Mouse (Mus musculus): Measurements from ENCODE around the gene Mesp2. TPM values are rescaled to one million over a fixed set of nuclear protein-coding genes. Genes with fewer than 3 reads are reported as not detected.
A peak's percentile ranks its signal among the peaks of the same experiment; 100 is the strongest.

Mesp2 gene
- total RNA-seq, 1 experiment from 2014 or later: not detected

- no peak for ATAC-seq (replicated peaks in 1 of 2; ENCODE audit: insufficient read depth in 1 of 2, low FRiP score in 2 of 2, low TSS enrichment in 1 of 2, low read depth in 1 of 2, poor library complexity in 2 of 2, severe bottlenecking in 2 of 2)
Observed at GRCm38 (mm10) chr7:79846342-79846741, 35.8 kb downstream of the Mesp2 start.

- ATAC-seq (replicated peaks in 1 of 2; ENCODE audit: insufficient read depth in 1 of 2, low FRiP score in 2 of 2, low TSS enrichment in 1 of 2, low read depth in 1 of 2, poor library complexity in 2 of 2, severe bottlenecking in 2 of 2): peak; percentile 77
Observed at GRCm38 (mm10) chr7:79847456-79848451, 37.2 kb downstream of the Mesp2 start.

- no peak for ATAC-seq (replicated peaks in 1 of 2; ENCODE audit: insufficient read depth in 1 of 2, low FRiP score in 2 of 2, low TSS enrichment in 1 of 2, low read depth in 1 of 2, poor library complexity in 2 of 2, severe bottlenecking in 2 of 2)
Observed at GRCm38 (mm10) chr7:79856305-79856704, 45.8 kb downstream of the Mesp2 start.

GRCm38 (mm10) chr7:79858202-79858934 is 47.8 kb downstream of the Mesp2 start:
- ATAC-seq (replicated peaks in 1 of 2; ENCODE audit: insufficient read depth in 1 of 2, low FRiP score in 2 of 2, low TSS enrichment in 1 of 2, low read depth in 1 of 2, poor library complexity in 2 of 2, severe bottlenecking in 2 of 2): 0 out of 4 replicates have a peak, but pooled peaks of 1 of the 2 experiments have one; percentile 17

- no peak; a peak in 1 of 4 replicates for ATAC-seq (replicated peaks in 1 of 2; ENCODE audit: insufficient read depth in 1 of 2, low FRiP score in 2 of 2, low TSS enrichment in 1 of 2, low read depth in 1 of 2, poor library complexity in 2 of 2, severe bottlenecking in 2 of 2)
Observed at GRCm38 (mm10) chr7:79858956-79859630, 48.6 kb downstream of the Mesp2 start.

- ATAC-seq (replicated peaks in 1 of 2; ENCODE audit: insufficient read depth in 1 of 2, low FRiP score in 2 of 2, low TSS enrichment in 1 of 2, low read depth in 1 of 2, poor library complexity in 2 of 2, severe bottlenecking in 2 of 2): no peak
Observed at GRCm38 (mm10) chr7:79860811-79861210, 50.3 kb downstream of the Mesp2 start, which contains the start of gene Anpep. TSS of gene Anpep (minus strand) at chr7:79861059.

- no peak for ATAC-seq (replicated peaks in 1 of 2; ENCODE audit: insufficient read depth in 1 of 2, low FRiP score in 2 of 2, low TSS enrichment in 1 of 2, low read depth in 1 of 2, poor library complexity in 2 of 2, severe bottlenecking in 2 of 2)
Observed at GRCm38 (mm10) chr7:79861794-79862193, 51.3 kb downstream of the Mesp2 start.

Other genes starting within 250 kb of the Mesp2 start
- 0.44 TPM in 1 of 2 replicates, not detected in the other for gene Rhcg, start 193.1 kb upstream of the Mesp2 start, total RNA-seq (2017)
- gene Ticrr, start 150.5 kb upstream of the Mesp2 start, total RNA-seq (2017): 15.3 and 18.2 TPM in 2 replicates
- gene Kif7, start 95.0 kb upstream of the Mesp2 start, total RNA-seq (2017): 1.8 and 2.8 TPM in 2 replicates
- gene Plin1, start 77.8 kb upstream of the Mesp2 start, total RNA-seq (2017): not detected in 2 replicates
- 4.9 and 5.6 TPM in 2 replicates for gene Pex11a, start 67.6 kb upstream of the Mesp2 start, total RNA-seq (2017)
- not detected in 2 replicates for gene Wdr93, start 67.6 kb upstream of the Mesp2 start, total RNA-seq (2017)
- not detected in 2 replicates for gene Mesp1, start 16.9 kb upstream of the Mesp2 start, total RNA-seq (2017)
- 0.38 and 0.55 TPM in 2 replicates for gene Anpep, start 50.3 kb downstream of the Mesp2 start, total RNA-seq (2017)
- gene Ap3s2, start 109.9 kb downstream of the Mesp2 start, total RNA-seq (2017): 8.4 and 9.6 TPM in 2 replicates
- 0.35 and 1.1 TPM in 2 replicates for gene Arpin, start 124.6 kb downstream of the Mesp2 start, total RNA-seq (2017)
- gene Zfp710, start 214.1 kb downstream of the Mesp2 start, total RNA-seq (2017): 18.9 and 19.7 TPM in 2 replicates